Mouse (Mus musculus): ENCODE results near the gene Rad50.

- TF ChIP-seq CTCF (IDR thresholded peaks at IDR 0.05; ENCODE audit: low read depth) (no peak), EP300 (IDR thresholded peaks at IDR 0.05; ENCODE audit: low read depth) (no peak)
Observed at GRCm38 (mm10) chr11:53652427-53652826, 54.7 kb downstream of the Rad50 start.

Data from liver, embryonic 14.5 days (tissue).